Mouse (Mus musculus): ENCODE measurements around the gene Herpud1.

- TF ChIP-seq CTCF (IDR thresholded peaks at IDR 0.05; ENCODE audit: insufficient read depth, low read length): no peak
- TF ChIP-seq POLR2A (IDR thresholded peaks at IDR 0.05; ENCODE audit: borderline replicate concordance, extremely low read depth, low read depth, low read length): no peak
Measured at GRCm38 (mm10) chr8:94392648-94393047, 6.4 kb downstream of the Herpud1 start.

All from lung, adult 2 months (tissue).